Mouse (Mus musculus): Measurements from ENCODE around the gene Fam90a1a. TPM values are rescaled to one million over a fixed set of nuclear protein-coding genes. Genes with fewer than 3 reads are reported as not detected.

The Fam90a1a gene
- polyA plus RNA-seq, 2 experiments: not detected

DNA sequence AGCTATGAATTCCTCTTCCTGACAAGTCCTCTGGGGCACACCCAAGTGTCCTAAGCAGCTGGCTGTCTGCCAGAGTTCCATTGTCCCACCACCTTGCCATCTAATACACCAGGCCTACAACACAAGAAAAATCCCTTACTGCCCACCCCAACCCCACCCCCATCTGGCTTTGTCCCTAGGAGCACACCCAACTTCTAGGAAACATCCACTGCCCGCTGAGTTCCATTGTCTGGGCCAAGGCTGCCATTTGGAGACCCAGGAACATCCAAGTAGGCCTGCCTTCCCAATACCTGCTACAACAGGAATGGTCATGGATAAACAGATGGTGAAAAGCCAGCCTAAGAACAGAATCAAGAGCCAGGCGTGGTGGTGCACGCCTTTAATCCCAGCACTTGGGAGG lies 2.2 kb upstream of the Fam90a1a start:
- ATAC-seq (ENCODE audit: insufficient read depth) (no peak), DNase-seq (ENCODE audit: low read depth in 3 of 3, low spot score in 3 of 3) (no peak)
- no peaks in the 10 kb centered on the region for H3K27me3 ChIP-seq (ENCODE audit: control insufficient read depth, insufficient read depth, low read length)
- 75% methylated on average over 3 of the region's 3 CpGs for WGBS (ENCODE audit: insufficient replicate concordance)
- TF ChIP-seq CTCF (IDR thresholded peaks at IDR 0.05; ENCODE audit: low read depth): no peak
- no peak for TF ChIP-seq EP300 (IDR thresholded peaks at IDR 0.05; ENCODE audit: low read depth)
- no peaks in the 10 kb centered on the region for H3K4me1 ChIP-seq (replicated peaks; ENCODE audit: control insufficient read depth in 2 of 2, insufficient read depth in 2 of 2, low read length in 1 of 2)
- H3K9ac ChIP-seq (replicated peaks): no peak overlapping the region
- no peak overlapping the region for H3K4me2 ChIP-seq (ENCODE audit: low read depth)
- no peak overlapping the region for H3K4me3 ChIP-seq (ENCODE audit: insufficient read depth in 1 of 2, low read depth in 2 of 2, low read length in 2 of 2)
- no peaks in the 10 kb centered on the region for H3K9me3 ChIP-seq (ENCODE audit: control insufficient read depth, low read length)
- no peak overlapping the region for H3K27ac ChIP-seq
- no peaks in the 10 kb centered on the region for H3K36me3 ChIP-seq (replicated peaks; ENCODE audit: control insufficient read depth, insufficient read depth, low read depth)

DNA sequence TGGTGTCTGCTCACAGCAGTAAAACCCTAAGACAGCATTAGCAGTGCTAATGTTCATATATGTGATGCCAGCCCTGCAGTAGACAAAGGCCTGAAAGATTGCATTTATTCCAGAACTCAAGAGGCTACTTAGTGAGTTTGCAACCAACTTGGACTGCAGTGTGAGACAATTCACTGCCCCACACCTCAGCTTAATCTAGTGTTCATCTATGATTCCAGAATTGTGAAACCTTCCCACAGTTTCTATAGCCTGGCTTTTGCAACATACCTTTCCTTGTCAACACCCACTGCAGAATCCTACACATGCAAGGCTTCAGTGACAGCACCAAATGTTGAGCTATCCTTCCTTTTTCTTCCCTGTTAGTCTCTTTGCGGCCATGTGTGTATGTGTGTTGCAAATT lies 8.1 kb downstream of the Fam90a1a start:
- Histone ChIP-seq H3K9ac (replicated peaks) (no peak overlapping the region), H3K4me3 (ENCODE audit: insufficient read depth in 1 of 2, low read depth in 2 of 2, low read length in 2 of 2) (no peak overlapping the region), H3K36me3 (replicated peaks; ENCODE audit: control insufficient read depth, insufficient read depth, low read depth) (no peaks in the 10 kb centered on the region), H3K4me1 (replicated peaks; ENCODE audit: control insufficient read depth in 2 of 2, insufficient read depth in 2 of 2, low read length in 1 of 2) (no peaks in the 10 kb centered on the region), H3K27ac (no peak overlapping the region), H3K9me3 (ENCODE audit: control insufficient read depth, low read length) (no peaks in the 10 kb centered on the region), H3K27me3 (ENCODE audit: control insufficient read depth, insufficient read depth, low read length) (no peaks in the 10 kb centered on the region), H3K4me2 (ENCODE audit: low read depth) (no peak overlapping the region)
- TF ChIP-seq CTCF (IDR thresholded peaks at IDR 0.05; ENCODE audit: low read depth): no peak
- no peak for TF ChIP-seq EP300 (IDR thresholded peaks at IDR 0.05; ENCODE audit: low read depth)
- DNase-seq (ENCODE audit: low read depth in 3 of 3, low spot score in 3 of 3): no peak
- WGBS (ENCODE audit: insufficient replicate concordance): 44% methylated on average over 1 of the region's 1 CpGs
- ATAC-seq (ENCODE audit: insufficient read depth): no peak

- Histone ChIP-seq H3K4me3 (ENCODE audit: insufficient read depth in 1 of 2, low read depth in 2 of 2, low read length in 2 of 2) (no peak within 1 kb of the TSS), H3K27ac (no peak within 1 kb of the TSS), H3K4me1 (replicated peaks; ENCODE audit: control insufficient read depth in 2 of 2, insufficient read depth in 2 of 2, low read length in 1 of 2) (no peaks in the 10 kb centered on the region), H3K9me3 (ENCODE audit: control insufficient read depth, low read length) (no peaks in the 10 kb centered on the region), H3K9ac (replicated peaks) (no peak within 1 kb of the TSS), H3K36me3 (replicated peaks; ENCODE audit: control insufficient read depth, insufficient read depth, low read depth) (no peaks in the 10 kb centered on the region), H3K27me3 (ENCODE audit: control insufficient read depth, insufficient read depth, low read length) (no peaks in the 10 kb centered on the region), H3K4me2 (ENCODE audit: low read depth) (no peak within 1 kb of the TSS)
- WGBS (ENCODE audit: insufficient replicate concordance): 66% methylated on average over 3 of the region's 3 CpGs
- no peak for ATAC-seq (ENCODE audit: insufficient read depth)
- no peak for TF ChIP-seq EP300 (IDR thresholded peaks at IDR 0.05; ENCODE audit: low read depth)
- no peak for TF ChIP-seq CTCF (IDR thresholded peaks at IDR 0.05; ENCODE audit: low read depth)
- DNase-seq (ENCODE audit: low read depth in 3 of 3, low spot score in 3 of 3): no peak
Observed at GRCm38 (mm10) chr8:21969475-21969874, 11.0 kb downstream of the Fam90a1a start, which contains the start of gene Ccdc70. Gene Ccdc70, plus strand, starts transcription at chr8:21969775.

- TF ChIP-seq CTCF (IDR thresholded peaks at IDR 0.05; ENCODE audit: low read depth) (no peak), EP300 (IDR thresholded peaks at IDR 0.05; ENCODE audit: low read depth) (no peak)
- Histone ChIP-seq H3K4me3 (ENCODE audit: insufficient read depth in 1 of 2, low read depth in 2 of 2, low read length in 2 of 2) (no peak overlapping the region), H3K9ac (replicated peaks) (no peak overlapping the region), H3K9me3 (ENCODE audit: control insufficient read depth, low read length) (no peaks in the 10 kb centered on the region), H3K4me1 (replicated peaks; ENCODE audit: control insufficient read depth in 2 of 2, insufficient read depth in 2 of 2, low read length in 1 of 2) (no peaks in the 10 kb centered on the region), H3K4me2 (ENCODE audit: low read depth) (no peak overlapping the region), H3K27ac (no peak overlapping the region), H3K27me3 (ENCODE audit: control insufficient read depth, insufficient read depth, low read length) (no peaks in the 10 kb centered on the region), H3K36me3 (replicated peaks; ENCODE audit: control insufficient read depth, insufficient read depth, low read depth) (no peaks in the 10 kb centered on the region)
- DNase-seq (ENCODE audit: low read depth in 3 of 3, low spot score in 3 of 3) (no peak), ATAC-seq (ENCODE audit: insufficient read depth) (no peak)
- 45% methylated on average over 4 of the region's 4 CpGs for WGBS (ENCODE audit: insufficient replicate concordance)
Observed at GRCm38 (mm10) chr8:21978193-21978592, 19.7 kb downstream of the Fam90a1a start.

DNA sequence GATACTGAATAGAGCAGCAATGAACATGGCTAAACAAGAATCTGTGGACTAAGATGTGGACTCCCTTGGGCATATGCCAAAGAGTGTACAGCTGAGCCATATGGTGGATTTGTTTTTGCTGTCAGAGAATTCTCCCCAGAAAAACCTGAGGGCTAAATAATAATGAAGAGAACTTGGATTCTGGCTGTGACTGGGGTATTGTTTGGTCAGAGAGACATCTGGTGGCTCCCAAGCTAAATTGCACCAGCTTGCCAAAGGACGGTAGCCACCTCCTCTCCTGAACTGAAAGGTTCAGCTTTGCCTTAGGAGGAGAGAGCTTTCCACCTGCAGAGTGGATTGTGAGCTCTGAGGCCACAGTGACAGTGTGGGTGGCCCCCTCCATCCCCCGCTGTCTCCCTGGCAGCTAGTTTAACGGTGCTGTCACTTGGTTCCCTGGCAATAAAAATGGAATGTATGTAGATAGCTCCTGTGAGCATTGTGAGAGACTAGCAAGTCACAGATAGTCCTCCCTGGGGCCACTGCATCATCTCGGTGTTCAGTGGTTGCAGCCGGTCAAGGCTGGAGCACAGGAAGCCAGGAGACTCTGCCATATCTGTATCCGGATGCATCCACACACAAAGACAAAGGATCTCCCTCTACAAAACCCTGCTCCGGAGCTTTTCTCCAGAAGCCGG lies 23.3 kb downstream of the Fam90a1a start:
- H3K36me3 ChIP-seq (replicated peaks; ENCODE audit: control insufficient read depth, insufficient read depth, low read depth): no peaks in the 10 kb centered on the region
- TF ChIP-seq CTCF (IDR thresholded peaks at IDR 0.05; ENCODE audit: low read depth) (peak; percentile 28; the same call in 1 of the 2 replicates), EP300 (IDR thresholded peaks at IDR 0.05; ENCODE audit: low read depth) (no peak)
- no peak overlapping the region for H3K27ac ChIP-seq
- H3K27me3 ChIP-seq (ENCODE audit: control insufficient read depth, insufficient read depth, low read length): no peaks in the 10 kb centered on the region
- H3K9me3 ChIP-seq (ENCODE audit: control insufficient read depth, low read length): no peaks in the 10 kb centered on the region
- no peak overlapping the region for H3K4me3 ChIP-seq (ENCODE audit: insufficient read depth in 1 of 2, low read depth in 2 of 2, low read length in 2 of 2)
- 56% methylated on average over 8 of the region's 8 CpGs for WGBS (ENCODE audit: insufficient replicate concordance)
- no peak for DNase-seq (ENCODE audit: low read depth in 3 of 3, low spot score in 3 of 3)
- H3K9ac ChIP-seq (replicated peaks): no peak overlapping the region
- no peak for ATAC-seq (ENCODE audit: insufficient read depth)
- H3K4me1 ChIP-seq (replicated peaks; ENCODE audit: control insufficient read depth in 2 of 2, insufficient read depth in 2 of 2, low read length in 1 of 2): no peaks in the 10 kb centered on the region
- no peak overlapping the region for H3K4me2 ChIP-seq (ENCODE audit: low read depth)
